Mouse (Mus musculus): Measurements from ENCODE around the gene Lrig1.

The Lrig1 gene

DNA sequence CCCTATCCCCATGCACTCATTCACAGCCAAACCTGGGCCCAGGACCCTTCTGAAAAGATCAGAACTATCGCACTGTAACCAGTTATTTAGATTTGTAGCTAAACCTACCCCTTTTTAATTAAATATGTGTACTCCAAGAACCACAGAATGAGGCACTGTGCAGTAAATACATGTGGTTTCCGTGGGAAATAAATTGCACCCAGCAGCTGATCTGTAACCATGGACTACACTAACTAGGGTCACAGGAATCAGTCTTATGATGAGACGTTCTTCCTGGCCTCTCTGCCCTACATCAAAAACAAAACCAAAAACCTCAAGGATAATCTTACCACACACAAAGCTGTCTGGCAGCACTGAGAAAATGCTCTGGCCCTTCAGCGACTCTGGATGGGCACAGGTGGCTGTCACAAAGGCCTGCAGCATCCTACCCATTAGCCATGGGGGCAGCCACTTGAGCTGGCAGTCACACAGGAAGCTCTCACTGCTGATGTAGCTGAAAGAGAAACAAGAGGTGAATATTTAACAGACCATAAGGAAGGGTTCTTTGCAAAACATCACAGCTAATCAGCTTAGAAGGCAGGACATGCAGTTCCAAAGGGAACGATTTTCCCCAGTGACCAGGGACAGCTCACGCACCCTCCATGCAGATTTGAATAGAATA lies 86.6 kb downstream of the Lrig1 start:
- DNase-seq, result peak in 1 of 2 experiments; percentile 42

- DNase-seq, result no peak
Measured at GRCm38 (mm10) chr6:94604546-94604945, 95.4 kb downstream of the Lrig1 start.

DNA sequence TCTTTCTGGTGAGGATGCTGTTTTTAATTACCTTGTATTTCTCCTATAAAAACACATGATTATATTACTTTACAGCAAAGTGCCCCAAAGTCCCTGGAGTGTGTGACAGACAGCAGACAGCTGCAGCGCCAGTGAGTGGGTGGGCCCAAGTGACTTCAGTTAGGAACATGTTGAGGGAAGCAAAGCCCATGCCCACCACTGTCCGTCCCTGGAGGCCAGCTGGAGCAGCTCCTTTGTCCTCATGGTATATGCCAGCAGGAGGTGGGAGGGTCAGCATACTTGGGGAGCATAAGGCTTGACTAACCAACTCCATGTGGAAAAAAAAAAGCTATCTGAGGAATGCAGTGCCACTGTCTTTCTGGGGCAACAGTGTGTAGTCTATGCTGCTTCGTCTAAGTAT lies 95.9 kb downstream of the Lrig1 start:
- DNase-seq, result peak; percentile 44 to 61

DNA sequence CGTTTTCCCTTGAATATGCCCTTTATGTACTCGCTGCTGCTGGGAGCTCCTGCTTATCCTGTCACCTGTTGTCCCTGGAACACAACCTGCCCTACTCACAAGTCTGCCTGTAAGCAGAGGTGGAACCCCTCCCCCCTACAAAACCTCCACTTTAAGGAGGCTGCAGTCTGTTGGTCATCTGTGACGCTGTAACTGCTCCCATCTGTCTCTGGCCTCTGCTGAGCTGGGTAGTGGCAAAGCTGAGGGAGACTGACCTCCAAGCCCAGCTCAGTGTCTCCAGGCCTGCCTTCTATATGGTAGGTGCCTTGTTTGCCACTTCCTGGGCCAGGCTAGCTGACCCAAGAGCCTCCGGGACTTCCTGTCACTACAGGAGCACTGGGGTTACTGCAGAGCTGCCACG lies 98.1 kb downstream of the Lrig1 start:
- DNase-seq, result no peak

DNA sequence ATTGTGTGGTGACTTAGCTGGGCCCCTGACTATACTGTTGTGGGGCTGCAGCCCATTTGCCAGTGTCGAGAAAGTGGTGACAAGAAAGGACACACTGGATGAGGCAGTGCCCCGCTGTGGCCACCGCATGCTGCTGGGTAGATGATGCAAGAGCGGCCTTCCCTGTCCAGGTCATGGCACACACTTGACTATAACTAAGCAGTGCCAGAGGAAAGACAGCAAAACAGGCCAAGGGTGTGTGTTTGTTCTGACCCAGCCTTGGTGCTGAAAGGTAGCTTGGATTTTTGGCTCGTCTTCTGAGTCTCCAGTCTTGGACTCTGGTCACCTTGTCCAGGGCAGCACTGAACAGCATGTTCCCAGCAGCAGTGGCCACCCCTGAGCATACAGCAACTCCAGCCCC lies 98.9 kb downstream of the Lrig1 start:
- DNase-seq, result no peak

- no peak for DNase-seq
Measured at GRCm38 (mm10) chr6:94599016-94599415, 100.9 kb downstream of the Lrig1 start.

- no peak for DNase-seq
Measured at GRCm38 (mm10) chr6:94598421-94598820, 101.5 kb downstream of the Lrig1 start.

GRCm38 (mm10) chr6:94596761-94597485 lies 103.0 kb downstream of the Lrig1 start:
- peak; percentile 56 to 63 for DNase-seq

DNA sequence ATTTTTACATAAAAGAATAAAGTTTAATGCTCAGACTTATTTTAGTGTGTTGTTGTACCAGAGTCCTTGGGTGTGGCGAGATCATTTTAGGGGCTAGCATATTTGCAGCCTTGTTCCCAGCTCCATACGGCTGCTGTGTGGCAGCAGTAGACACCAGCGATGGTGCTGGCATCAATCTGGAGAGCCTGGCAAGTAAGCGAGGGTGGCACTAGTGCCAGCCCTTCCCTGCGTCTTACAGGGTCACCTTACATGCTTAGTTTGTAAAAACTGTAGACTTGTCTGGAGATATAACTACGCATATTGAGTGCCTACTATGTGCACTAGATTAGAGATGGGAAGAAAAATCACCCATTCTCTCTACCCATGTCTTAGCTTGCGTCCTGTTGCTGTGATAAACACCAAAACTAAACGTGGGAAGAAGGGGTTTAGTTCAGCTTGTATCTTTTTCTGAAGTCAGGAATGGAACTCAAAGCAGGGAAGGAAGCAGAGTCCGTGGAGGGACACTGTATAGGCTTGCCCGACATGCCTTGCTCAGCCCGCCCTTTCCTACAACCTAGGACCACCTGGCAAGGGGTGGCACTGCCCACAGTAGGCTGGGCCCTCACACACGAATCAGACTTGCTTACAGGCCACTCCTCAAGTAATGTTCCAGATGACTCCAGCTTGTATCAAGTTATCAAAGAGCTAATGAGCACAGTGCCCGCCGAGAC lies 103.8 kb downstream of the Lrig1 start:
- no peak for DNase-seq

DNA sequence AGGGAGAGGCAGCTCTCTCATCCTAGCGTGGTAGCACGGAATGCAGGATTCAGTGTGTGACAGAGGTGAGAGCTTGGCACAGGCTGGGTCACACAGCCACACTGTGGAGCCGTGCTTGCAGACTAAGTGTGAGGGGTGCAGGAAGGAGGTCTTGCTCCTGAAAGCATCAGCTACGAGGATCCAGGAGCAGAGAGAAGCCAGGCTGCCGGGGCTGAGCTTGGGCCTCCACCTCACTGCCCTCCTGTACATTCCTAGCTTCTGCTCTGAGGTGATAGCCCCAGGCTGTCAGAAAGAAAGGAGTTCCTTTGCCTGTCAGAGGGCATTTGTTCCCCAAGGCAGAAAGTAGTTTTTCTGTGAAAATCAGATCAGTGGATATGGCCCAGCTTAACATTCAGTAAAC lies 104.8 kb downstream of the Lrig1 start:
- no peak for DNase-seq

DNA sequence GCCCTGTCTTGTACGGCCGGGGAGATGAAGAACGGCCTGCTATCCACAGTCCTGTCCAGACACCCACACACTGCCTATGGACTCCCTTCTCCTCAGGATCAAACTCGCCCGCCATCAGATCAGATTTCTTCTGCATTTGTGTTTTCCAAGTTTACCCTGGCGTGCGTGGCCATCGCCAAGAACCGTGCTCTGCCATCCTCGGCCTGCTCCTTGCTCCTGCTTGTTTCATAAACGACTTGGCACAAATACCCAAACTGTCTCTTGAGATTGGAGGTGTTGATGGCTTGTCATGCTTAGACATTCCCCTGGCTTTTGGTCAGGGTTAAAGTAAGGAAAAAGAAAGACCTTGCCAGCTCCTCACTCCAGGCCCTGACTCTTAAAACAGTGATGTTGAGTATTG lies 105.2 kb downstream of the Lrig1 start:
- no peak for DNase-seq

GRCm38 (mm10) chr6:94594096-94594665 lies 105.8 kb downstream of the Lrig1 start:
- DNase-seq, result no peak

GRCm38 (mm10) chr6:94592710-94593109 lies 107.2 kb downstream of the Lrig1 start:
- peak; percentile 50 to 69 for DNase-seq

DNA sequence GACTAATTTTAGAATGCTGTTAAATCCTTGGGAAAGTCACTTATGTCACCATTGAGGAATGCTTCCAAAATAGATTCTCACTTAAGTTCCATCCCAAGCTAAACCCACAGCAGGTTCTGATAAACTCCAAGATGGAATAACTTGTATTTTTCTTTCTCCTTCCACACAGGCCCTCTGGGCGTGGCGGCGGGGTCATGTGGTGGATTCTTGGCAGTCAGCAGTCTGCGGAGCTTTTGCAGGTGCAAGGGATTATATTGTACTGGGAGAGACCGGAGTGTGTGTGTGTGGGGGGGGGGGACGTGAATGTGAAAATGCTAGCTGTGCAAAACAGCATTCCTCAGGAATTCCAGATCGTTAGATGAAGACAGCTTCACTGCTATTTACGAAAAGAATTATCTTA lies 107.7 kb downstream of the Lrig1 start:
- peak; percentile 66 to 78 for DNase-seq

- DNase-seq, result no peak
Measured at GRCm38 (mm10) chr6:94588365-94588764, 111.6 kb downstream of the Lrig1 start.

DNA sequence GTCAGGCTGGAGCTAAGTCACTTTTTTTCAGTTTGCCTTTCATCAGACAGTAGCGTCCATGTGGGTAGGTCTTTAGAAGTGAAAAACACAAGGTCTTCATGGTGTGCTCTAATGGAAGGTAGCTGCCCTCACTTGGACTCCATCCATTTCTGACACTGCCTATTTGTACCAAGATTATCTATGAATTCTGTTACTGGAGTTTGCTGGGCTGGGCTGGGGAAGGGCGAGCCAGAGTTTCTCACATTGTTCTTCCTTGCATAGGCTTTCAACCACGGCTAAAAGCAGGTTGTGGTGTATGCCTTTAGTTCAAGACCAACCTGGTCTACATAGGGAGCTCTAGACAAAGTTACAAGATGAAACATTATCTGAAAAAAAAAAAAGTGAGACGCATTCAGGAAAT lies 115.0 kb downstream of the Lrig1 start:
- no peak for DNase-seq

DNA sequence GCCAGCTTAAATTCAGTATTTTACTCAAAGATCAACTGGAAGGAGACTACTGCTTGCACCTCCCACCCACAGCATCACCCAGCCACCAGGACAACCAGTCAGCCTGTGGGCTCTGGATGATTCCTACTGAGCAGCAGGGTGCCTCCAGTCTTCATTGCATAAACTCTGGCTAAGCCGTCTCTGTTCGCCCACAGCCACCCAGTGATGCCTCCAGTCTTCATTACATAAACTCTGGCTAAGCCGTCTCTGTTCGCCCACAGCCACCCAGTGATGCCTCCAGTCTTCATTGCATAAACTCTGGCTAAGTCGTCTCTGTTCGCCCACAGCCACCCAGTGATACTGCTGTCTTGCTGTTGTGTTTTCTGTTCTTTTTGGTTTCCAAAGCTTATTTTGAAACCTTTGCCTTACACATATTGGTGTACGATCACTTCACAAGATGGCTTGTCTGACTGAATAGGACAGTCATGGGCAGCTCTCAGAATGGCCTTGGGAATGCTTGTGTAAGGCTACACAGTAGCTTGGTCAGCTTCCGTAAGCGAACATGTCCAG lies 115.7 kb downstream of the Lrig1 start:
- DNase-seq, result no peak

GRCm38 (mm10) chr6:94582055-94582454 lies 117.9 kb downstream of the Lrig1 start:
- DNase-seq, result no peak

GRCm38 (mm10) chr6:94577991-94578390 lies 122.0 kb downstream of the Lrig1 start:
- DNase-seq, result no peak

- no peak for DNase-seq
Measured at GRCm38 (mm10) chr6:94575526-94576166, 124.3 kb downstream of the Lrig1 start.

GRCm38 (mm10) chr6:94568040-94568439 lies 131.9 kb downstream of the Lrig1 start:
- no peak for DNase-seq

DNA sequence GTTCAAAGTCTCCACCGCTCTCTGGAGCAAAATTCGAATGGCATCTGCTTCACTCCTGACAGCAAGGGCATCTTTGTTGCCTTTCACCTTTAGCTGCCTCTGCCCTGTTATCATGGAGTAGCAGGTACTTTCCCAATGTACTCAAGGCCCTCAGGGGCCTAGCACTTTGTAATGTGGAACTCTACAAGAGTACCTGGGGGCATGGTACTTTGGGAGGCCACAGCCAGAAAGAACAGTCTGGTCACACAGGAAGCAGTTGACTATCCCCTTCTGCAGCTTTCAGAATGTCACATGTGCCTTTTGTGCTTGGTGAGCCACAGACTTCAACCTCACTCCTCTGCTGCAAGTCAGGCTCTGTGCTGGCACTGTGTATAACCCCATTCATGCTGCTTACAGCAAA lies 134.2 kb downstream of the Lrig1 start:
- DNase-seq, result no peak
